Mouse (Mus musculus): Measurements from ENCODE around the gene Vps26a. TPM values are rescaled to one million over a fixed set of nuclear protein-coding genes. Genes with fewer than 3 reads are reported as not detected.

Vps26a gene
- polyA plus RNA-seq, 1 experiment from 2014 or later: 135 TPM

DNA sequence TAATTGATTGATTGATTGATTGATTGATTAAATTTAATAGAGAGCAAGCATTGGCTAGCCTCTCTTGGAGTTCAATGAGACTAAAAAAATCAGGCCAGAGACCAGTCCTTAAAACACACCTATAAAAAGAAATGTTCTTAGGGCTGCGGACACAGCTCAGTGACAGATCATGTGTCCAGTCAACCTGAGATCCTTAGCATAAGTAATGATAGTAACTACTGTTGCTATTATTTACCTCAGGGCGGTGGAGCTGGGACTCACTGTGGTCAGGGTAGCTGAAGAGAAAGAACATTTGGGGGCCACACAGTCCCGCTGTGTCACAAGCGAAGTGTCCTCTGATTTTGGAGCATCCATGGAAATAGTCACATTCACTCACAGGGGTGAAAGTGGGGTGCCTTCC lies 26.2 kb upstream of the Vps26a start:
- Histone ChIP-seq H3K4me3 (ENCODE audit: low read length) (no peak overlapping the region), H3K36me3 (ENCODE audit: control insufficient read depth, insufficient read depth, low read length) (no peaks in the 10 kb centered on the region), H3K4me2 (ENCODE audit: low read depth, low read length) (no peak overlapping the region), H3K27ac (ENCODE audit: low read length) (no peak overlapping the region), H3K27me3 (replicated peaks; ENCODE audit: control insufficient read depth, insufficient read depth, low read length) (no peaks in the 10 kb centered on the region), H3K4me1 (ENCODE audit: control insufficient read depth, insufficient read depth, low read length) (peaks cover 5% of the 10 kb centered on the region; the same call in 1 of the 2 replicates), H3K9me3 (ENCODE audit: control insufficient read depth, low read length) (no peaks in the 10 kb centered on the region), H3K9ac (ENCODE audit: low read depth, low read length) (no peak overlapping the region)
- ATAC-seq: no peak
- 93% methylated on average over 4 of the region's 4 CpGs for WGBS

DNA sequence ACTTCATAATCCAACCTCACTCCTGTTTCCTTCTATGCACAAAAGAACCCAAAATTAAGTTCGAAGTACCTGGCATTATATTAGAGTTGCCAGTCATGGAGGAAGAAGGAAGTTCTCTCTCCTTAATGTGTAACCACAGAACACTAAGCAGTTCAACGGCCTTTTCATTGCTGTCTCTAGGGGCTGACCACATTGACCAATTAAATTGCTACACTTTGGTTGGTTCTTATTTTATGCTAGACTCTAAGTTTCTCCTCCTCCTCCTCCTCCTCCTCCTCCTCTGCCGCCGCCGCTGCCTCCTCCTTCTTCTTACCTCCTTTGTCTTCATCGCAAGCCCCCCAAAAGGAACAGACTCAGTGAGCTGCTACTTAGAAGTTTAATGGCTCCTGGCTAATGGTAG lies 24.9 kb upstream of the Vps26a start:
- no peak overlapping the region for H3K4me3 ChIP-seq (ENCODE audit: low read length)
- no peaks in the 10 kb centered on the region for H3K36me3 ChIP-seq (ENCODE audit: control insufficient read depth, insufficient read depth, low read length)
- H3K27ac ChIP-seq (ENCODE audit: low read length): no peak overlapping the region
- H3K4me2 ChIP-seq (ENCODE audit: low read depth, low read length): no peak overlapping the region
- WGBS: 88% methylated on average over 6 of the region's 6 CpGs
- no peaks in the 10 kb centered on the region for H3K27me3 ChIP-seq (replicated peaks; ENCODE audit: control insufficient read depth, insufficient read depth, low read length)
- H3K4me1 ChIP-seq (ENCODE audit: control insufficient read depth, insufficient read depth, low read length): peaks cover 5% of the 10 kb centered on the region; the same call in 1 of the 2 replicates
- ATAC-seq: no peak
- no peak overlapping the region for H3K9ac ChIP-seq (ENCODE audit: low read depth, low read length)
- H3K9me3 ChIP-seq (ENCODE audit: control insufficient read depth, low read length): no peaks in the 10 kb centered on the region

- Histone ChIP-seq H3K36me3 (ENCODE audit: control insufficient read depth, insufficient read depth, low read length) (no peaks in the 10 kb centered on the region), H3K9ac (ENCODE audit: low read depth, low read length) (no peak overlapping the region), H3K9me3 (ENCODE audit: control insufficient read depth, low read length) (no peaks in the 10 kb centered on the region), H3K4me3 (ENCODE audit: low read length) (no peak overlapping the region), H3K4me1 (ENCODE audit: control insufficient read depth, insufficient read depth, low read length) (peaks cover 5% of the 10 kb centered on the region; the same call in 1 of the 2 replicates), H3K27ac (ENCODE audit: low read length) (no peak overlapping the region), H3K27me3 (replicated peaks; ENCODE audit: control insufficient read depth, insufficient read depth, low read length) (no peaks in the 10 kb centered on the region), H3K4me2 (ENCODE audit: low read depth, low read length) (no peak overlapping the region)
- WGBS: 61% methylated on average over 11 of the region's 11 CpGs
- peak; percentile 29; the same call in 1 of the 2 replicates for ATAC-seq
Observed at GRCm38 (mm10) chr10:62509032-62509656, 22.5 kb upstream of the Vps26a start.

GRCm38 (mm10) chr10:62508459-62508858 lies 21.9 kb upstream of the Vps26a start:
- Histone ChIP-seq H3K4me2 (ENCODE audit: low read depth, low read length) (peak overlapping the region; percentile 62), H3K27ac (ENCODE audit: low read length) (no peak overlapping the region), H3K9ac (ENCODE audit: low read depth, low read length) (peak overlapping the region; percentile 59), H3K4me3 (ENCODE audit: low read length) (peak overlapping the region; percentile 33), H3K27me3 (replicated peaks; ENCODE audit: control insufficient read depth, insufficient read depth, low read length) (no peaks in the 10 kb centered on the region), H3K4me1 (ENCODE audit: control insufficient read depth, insufficient read depth, low read length) (peaks cover 5% of the 10 kb centered on the region; the same call in 1 of the 2 replicates), H3K9me3 (ENCODE audit: control insufficient read depth, low read length) (no peaks in the 10 kb centered on the region), H3K36me3 (ENCODE audit: control insufficient read depth, insufficient read depth, low read length) (no peaks in the 10 kb centered on the region)
- WGBS: 3% methylated on average over 11 of the region's 11 CpGs
- peak; percentile 32; the same call in 1 of the 2 replicates for ATAC-seq

GRCm38 (mm10) chr10:62507591-62508308 lies 21.1 kb upstream of the Vps26a start:
- Histone ChIP-seq H3K27me3 (replicated peaks; ENCODE audit: control insufficient read depth, insufficient read depth, low read length) (no peaks in the 10 kb centered on the region), H3K9me3 (ENCODE audit: control insufficient read depth, low read length) (no peaks in the 10 kb centered on the region), H3K4me3 (ENCODE audit: low read length) (peak overlapping the region; percentile 33), H3K36me3 (ENCODE audit: control insufficient read depth, insufficient read depth, low read length) (no peaks in the 10 kb centered on the region), H3K9ac (ENCODE audit: low read depth, low read length) (peak overlapping the region; percentile 49), H3K27ac (ENCODE audit: low read length) (no peak overlapping the region), H3K4me2 (ENCODE audit: low read depth, low read length) (peak overlapping the region; percentile 62), H3K4me1 (ENCODE audit: control insufficient read depth, insufficient read depth, low read length) (peaks cover 5% of the 10 kb centered on the region; the same call in 1 of the 2 replicates)
- ATAC-seq: no peak
- WGBS: 13% methylated on average over 18 of the region's 18 CpGs

DNA sequence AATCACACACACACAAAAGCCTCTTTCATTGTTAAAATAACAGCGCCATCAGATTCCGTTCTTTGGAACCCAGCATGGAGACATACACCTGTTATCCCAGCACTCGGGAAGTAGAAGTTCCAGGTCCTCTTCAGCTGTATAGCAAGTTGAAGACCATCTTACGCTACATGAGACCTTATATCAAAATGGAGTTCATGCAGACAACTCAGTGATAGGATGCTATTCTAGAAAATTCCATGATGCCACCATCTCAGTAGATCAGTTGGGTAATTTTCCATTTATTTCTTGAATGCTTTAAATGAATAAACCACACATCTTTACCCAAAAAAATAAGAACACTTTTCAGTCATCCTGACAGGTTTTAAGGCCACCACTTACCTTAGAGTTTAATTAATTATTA lies 20.5 kb upstream of the Vps26a start:
- H3K27ac ChIP-seq (ENCODE audit: low read length): no peak overlapping the region
- ATAC-seq: no peak
- WGBS: 89% methylated on average over 4 of the region's 4 CpGs
- H3K4me3 ChIP-seq (ENCODE audit: low read length): no peak overlapping the region
- H3K4me2 ChIP-seq (ENCODE audit: low read depth, low read length): no peak overlapping the region
- H3K9ac ChIP-seq (ENCODE audit: low read depth, low read length): no peak overlapping the region
- H3K9me3 ChIP-seq (ENCODE audit: control insufficient read depth, low read length): no peaks in the 10 kb centered on the region
- H3K27me3 ChIP-seq (replicated peaks; ENCODE audit: control insufficient read depth, insufficient read depth, low read length): no peaks in the 10 kb centered on the region
- H3K4me1 ChIP-seq (ENCODE audit: control insufficient read depth, insufficient read depth, low read length): peaks cover 5% of the 10 kb centered on the region; the same call in 1 of the 2 replicates
- H3K36me3 ChIP-seq (ENCODE audit: control insufficient read depth, insufficient read depth, low read length): no peaks in the 10 kb centered on the region

DNA sequence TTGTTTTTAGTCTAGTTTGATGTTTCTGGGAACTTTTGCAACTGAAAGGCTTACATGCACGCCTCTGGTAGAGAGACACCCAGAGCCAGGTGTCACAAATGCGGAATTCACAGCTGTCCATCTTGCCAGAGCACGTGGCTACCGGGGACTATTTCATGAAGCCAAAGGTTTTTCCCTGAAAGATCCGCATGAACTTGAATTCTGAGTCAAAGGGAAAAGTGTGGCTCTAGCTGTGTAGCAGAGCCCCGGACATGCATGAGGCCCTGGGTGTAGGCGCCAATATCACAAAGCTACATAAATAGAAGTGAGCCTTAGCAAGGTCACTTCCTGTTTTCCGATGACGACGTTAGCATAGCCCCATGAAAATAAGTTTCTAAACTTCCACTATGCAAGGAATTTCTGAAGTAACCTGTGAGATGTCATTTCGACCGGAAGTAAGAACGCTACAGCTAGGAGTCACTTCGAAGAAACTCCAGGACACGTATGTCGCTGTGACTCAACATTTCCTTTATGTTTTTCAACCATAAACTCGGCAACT lies 19.5 kb upstream of the Vps26a start:
- Histone ChIP-seq H3K9ac (ENCODE audit: low read depth, low read length) (no peak overlapping the region), H3K9me3 (ENCODE audit: control insufficient read depth, low read length) (no peaks in the 10 kb centered on the region), H3K36me3 (ENCODE audit: control insufficient read depth, insufficient read depth, low read length) (no peaks in the 10 kb centered on the region), H3K4me1 (ENCODE audit: control insufficient read depth, insufficient read depth, low read length) (peaks cover 5% of the 10 kb centered on the region; the same call in 1 of the 2 replicates), H3K27ac (ENCODE audit: low read length) (no peak overlapping the region), H3K4me3 (ENCODE audit: low read length) (no peak overlapping the region), H3K27me3 (replicated peaks; ENCODE audit: control insufficient read depth, insufficient read depth, low read length) (no peaks in the 10 kb centered on the region), H3K4me2 (ENCODE audit: low read depth, low read length) (no peak overlapping the region)
- 76% methylated on average over 17 of the region's 17 CpGs for whole genome bisulfite sequencing
- no peak for ATAC-seq

DNA sequence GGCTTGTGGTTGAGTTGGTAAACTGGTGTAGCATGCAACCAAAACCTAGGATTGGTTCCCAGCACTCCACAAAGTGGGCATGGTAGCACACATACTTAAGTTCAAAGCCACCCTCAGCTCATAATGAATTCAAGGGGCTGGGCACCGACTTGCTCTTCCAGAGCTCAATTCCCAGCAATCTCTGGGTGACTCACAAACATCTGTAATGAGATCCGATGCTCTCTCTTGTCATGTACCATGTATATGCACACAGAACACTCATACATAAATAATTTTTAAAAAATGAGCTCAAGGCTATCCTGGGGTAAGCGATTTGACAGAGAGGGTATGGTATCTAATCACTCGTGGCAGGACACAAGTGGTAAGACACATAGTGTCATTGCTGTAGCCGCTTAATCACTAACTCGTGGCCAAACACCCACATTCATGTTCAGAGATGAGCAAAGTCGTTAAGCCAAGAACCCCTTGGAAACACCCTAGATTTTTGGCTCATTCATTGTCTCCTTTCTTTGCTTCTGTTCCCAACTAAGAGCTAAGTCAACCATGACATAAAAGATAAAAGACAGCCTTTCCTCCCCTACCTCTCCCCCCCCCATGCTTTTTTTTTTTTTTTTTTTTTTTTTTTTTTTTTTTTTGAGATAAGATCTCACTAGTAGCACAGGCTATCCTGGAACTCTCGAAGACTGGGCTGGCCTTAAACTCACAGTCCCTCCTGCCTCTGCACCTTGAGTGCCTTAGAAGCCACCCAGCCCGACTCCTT lies 18.8 kb upstream of the Vps26a start:
- Histone ChIP-seq H3K4me2 (ENCODE audit: low read depth, low read length) (no peak overlapping the region), H3K27me3 (replicated peaks; ENCODE audit: control insufficient read depth, insufficient read depth, low read length) (no peaks in the 10 kb centered on the region), H3K36me3 (ENCODE audit: control insufficient read depth, insufficient read depth, low read length) (no peaks in the 10 kb centered on the region), H3K27ac (ENCODE audit: low read length) (no peak overlapping the region), H3K9me3 (ENCODE audit: control insufficient read depth, low read length) (no peaks in the 10 kb centered on the region), H3K9ac (ENCODE audit: low read depth, low read length) (no peak overlapping the region), H3K4me3 (ENCODE audit: low read length) (no peak overlapping the region), H3K4me1 (ENCODE audit: control insufficient read depth, insufficient read depth, low read length) (peaks cover 5% of the 10 kb centered on the region; the same call in 1 of the 2 replicates)
- 85% methylated on average over 9 of the region's 9 CpGs for WGBS
- no peak for ATAC-seq

All from intestine, embryonic 16.5 days (tissue).